Mouse (Mus musculus): ENCODE measurements at regions not wholly inside any gene's neighbourhood (a gene's known extent, or its start where the extent isn't known, plus 50 kb on each side); places are given as distances from the start of the nearest gene placed in this dataset.

- TF ChIP-seq CTCF (IDR thresholded peaks at IDR 0.05; ENCODE audit: low read depth, low read length) (no peak), POLR2A (IDR thresholded peaks at IDR 0.05; ENCODE audit: insufficient read depth, low read length) (no peak)
These were observed 700.1 kb downstream of the Dad1 start for GRCm38 (mm10) chr14:53553771-53554170.
